Mouse (Mus musculus) C3H10T1/2 (cell line): ENCODE results near the gene Pbdc1. TPM values are rescaled to one million over a fixed set of nuclear protein-coding genes. Genes with fewer than 3 reads are reported as not detected.

Source experiments
- polyA plus RNA-seq, 2 experiments: library from polyadenylated mRNA; unstranded; fragments of >200 nt; fragmentation: generic; extraction: Trizol; gene quantifications; one replicate each; pipeline ENCODE4 v1.2.1; 2012; ENCODE audit warnings: missing spikeins in 2 of 2

The Pbdc1 gene
- polyA plus RNA-seq, result 10 to 100 TPM in 1 of 2 experiments, 1 to 10 TPM in 1; 9.5 to 15.1 TPM

GRCm38 (mm10) chrX:105079615-105080092 is at the start of gene Pbdc1:
TSS of gene Pbdc1 (plus strand) at chrX:105079756.

GRCm38 (mm10) chrX:105120275-105121226 is 41.0 kb downstream of the Pbdc1 start, which contains the start of gene Magee1:
TSS of gene Magee1 (plus strand) at chrX:105120378.

Other genes with a start within 250 kb of the Pbdc1 start
- gene Magee2, start 222.5 kb upstream of the Pbdc1 start, polyA plus RNA-seq, result not detected
- gene Magee1, start 40.6 kb downstream of the Pbdc1 start, polyA plus RNA-seq, result 10 to 100 TPM in 1 of 2 experiments, 1 to 10 TPM in 1; 3.1 to 23.4 TPM